9 mouse cellular contexts compared by ENCODE assay signal in genomic region chr6:85511286-85512055, GRCm38 (mm10). TPM values are rescaled to one million over a fixed set of nuclear protein-coding genes. Genes with fewer than 3 reads are reported as not detected.
DNase-seq lines count a peak whose midpoint lies in the region; ATAC-seq and TF ChIP-seq lines count a peak whose summit lies in the region.
"Had no signal": no experiment of that assay in that cellular context is flagged by ENCODE, and none has a peak within 500 bp of the region (broad histone marks: within the 10 kb centered on the region; RNA-seq: fewer than 3 reads in every experiment).

No protein-coding gene starts in this region.

- peak overlapping the region; percentile 36 for H3K4me3 ChIP-seq in intestine, embryonic 16.5 days (ENCODE audit: low read length)
- peak overlapping the region; percentile 38 for H3K4me3 ChIP-seq in liver, embryonic 11.5 days (ENCODE audit: low read depth, low read length)
- H3K4me3 ChIP-seq in midbrain, postnatal 0 days (ENCODE audit: low read depth, low read length), result peak overlapping the region; percentile 52

- peaks cover 20% of the 10 kb centered on the region for H3K4me1 ChIP-seq in intestine, embryonic 16.5 days (ENCODE audit: control insufficient read depth, insufficient read depth, low read length)
- H3K4me1 ChIP-seq in liver, embryonic 11.5 days (replicated peaks; ENCODE audit: control insufficient read depth, insufficient read depth, low read length), result peaks cover 8% of the 10 kb centered on the region
- H3K4me1 ChIP-seq in midbrain, postnatal 0 days (ENCODE audit: insufficient read depth, low read length), result peaks cover 6% of the 10 kb centered on the region

- no peaks in the 10 kb centered on the region for H3K36me3 ChIP-seq in intestine, embryonic 16.5 days (ENCODE audit: control insufficient read depth, insufficient read depth, low read length)
- no peaks in the 10 kb centered on the region for H3K36me3 ChIP-seq in liver, embryonic 11.5 days (ENCODE audit: control insufficient read depth, insufficient read depth, low read length)
- no peaks in the 10 kb centered on the region for H3K36me3 ChIP-seq in midbrain, postnatal 0 days (ENCODE audit: insufficient read depth, low read length)

- WGBS in intestine, embryonic 16.5 days, result under 1% methylated on average over 85 of the region's 88 CpGs
- WGBS in liver, embryonic 11.5 days, result 1% methylated on average over 84 of the region's 88 CpGs
- WGBS in midbrain, postnatal 0 days, result under 1% methylated on average over 81 of the region's 88 CpGs

- peak overlapping the region; percentile 44 for H3K4me2 ChIP-seq in intestine, embryonic 16.5 days (ENCODE audit: low read depth, low read length)
- H3K4me2 ChIP-seq in liver, embryonic 11.5 days, result peak overlapping the region; percentile 51
- peak overlapping the region; percentile 87 for H3K4me2 ChIP-seq in midbrain, postnatal 0 days (ENCODE audit: low read depth, low read length, poor library complexity, severe bottlenecking)

- no peak overlapping the region for H3K27ac ChIP-seq in intestine, embryonic 16.5 days (ENCODE audit: low read length)
- no peak overlapping the region for H3K27ac ChIP-seq in liver, embryonic 11.5 days (ENCODE audit: low read depth, low read length)
- no peak overlapping the region for H3K27ac ChIP-seq in midbrain, postnatal 0 days (ENCODE audit: low read depth, low read length)
- H3K27ac ChIP-seq: liver, embryonic 14.5 days had no signal

- no peaks in the 10 kb centered on the region for H3K9me3 ChIP-seq in intestine, embryonic 16.5 days (ENCODE audit: control insufficient read depth, low read length)
- no peaks in the 10 kb centered on the region for H3K9me3 ChIP-seq in liver, embryonic 11.5 days (ENCODE audit: control insufficient read depth, low read length)
- no peaks in the 10 kb centered on the region for H3K9me3 ChIP-seq in midbrain, postnatal 0 days (ENCODE audit: low read length)

- TF ChIP-seq CTCF in midbrain, postnatal 0 days (IDR thresholded peaks at IDR 0.05), result no peak

- peaks cover 61% of the 10 kb centered on the region for H3K27me3 ChIP-seq in intestine, embryonic 16.5 days (replicated peaks; ENCODE audit: control insufficient read depth, insufficient read depth, low read length)
- peaks cover 81% of the 10 kb centered on the region for H3K27me3 ChIP-seq in liver, embryonic 11.5 days (replicated peaks; ENCODE audit: control insufficient read depth, insufficient read depth, low read length)
- peaks cover 51% of the 10 kb centered on the region for H3K27me3 ChIP-seq in midbrain, postnatal 0 days (ENCODE audit: insufficient read depth, low read length)

- DNase-seq in adrenal gland, adult (ENCODE audit: inconsistent age in 2 of 2, low spot score in 1 of 2), result peak; percentile 57 to 85
- DNase-seq in cerebellum, postnatal 10 days, result peak; percentile 42 to 57
- DNase-seq in gastrocnemius, postnatal 4 days (ENCODE audit: low spot score in 2 of 2), result peak; percentile 27 to 59
- DNase-seq in liver, embryonic 11.5 days (ENCODE audit: low spot score), result peak; percentile 58
- DNase-seq in midbrain, postnatal 0 days (ENCODE audit: low spot score), result no peak
- peak; percentile 34 for DNase-seq in urinary bladder, adult 2 months (ENCODE audit: low spot score)
- no peak for DNase-seq in layer of hippocampus, adult 9-11 months

- H3K9ac ChIP-seq in intestine, embryonic 16.5 days (ENCODE audit: low read depth, low read length), result no peak overlapping the region
- no peak overlapping the region for H3K9ac ChIP-seq in liver, embryonic 11.5 days (ENCODE audit: low read depth, low read length)
- H3K9ac ChIP-seq in midbrain, postnatal 0 days (replicated peaks; ENCODE audit: low read length, poor library complexity, severe bottlenecking), result no peak overlapping the region
- H3K9ac ChIP-seq: liver, embryonic 14.5 days had no signal

- no peak; the same call in 1 of the 2 replicates for ATAC-seq in intestine, embryonic 16.5 days
- no peak for ATAC-seq in liver, embryonic 11.5 days (replicated peaks; ENCODE audit: low FRiP score)
- ATAC-seq in midbrain, postnatal 0 days (ENCODE audit: low FRiP score), result no peak; the same call in 1 of the 2 replicates

RNA-seq across cellular contexts. Expression of gene Egr4, which starts 1.9 kb away (rescaled TPM):
- total RNA-seq in gastrocnemius, postnatal 4 days (2021), result not detected
- not detected in 2 replicates for polyA plus RNA-seq in intestine, embryonic 16.5 days (2015; fragmentation: Nextera tagmentation; extraction: Ambion mirVana)
- polyA plus RNA-seq in liver, embryonic 11.5 days (2014; fragmentation: Nextera tagmentation; extraction: Ambion mirVana), result not detected in 2 replicates
- total RNA-seq in midbrain, postnatal 0 days (2014; rRNA removed), result 0.77 and 0.90 TPM in 2 replicates
- polyA plus RNA-seq in midbrain, postnatal 0 days (2015; fragmentation: Nextera tagmentation; extraction: Ambion mirVana), result 0.12 and 0.19 TPM in 2 replicates
- polyA plus RNA-seq in urinary bladder, adult 2 months (2012; rRNA removed), result 0.03 TPM in 1 of 2 replicates, not detected in the other
- polyA plus RNA-seq: liver, embryonic 14.5 days had no signal

RNA-seq across cellular contexts. Expression of gene Fbxo41, which starts 8.7 kb away (rescaled TPM):
- total RNA-seq in gastrocnemius, postnatal 4 days (2021), result under 1 TPM; 0.08 to 0.10 TPM
- polyA plus RNA-seq in intestine, embryonic 16.5 days (2015; fragmentation: Nextera tagmentation; extraction: Ambion mirVana), result 0.12 and 0.16 TPM in 2 replicates
- 0.04 and 0.08 TPM in 2 replicates for polyA plus RNA-seq in liver, embryonic 11.5 days (2014; fragmentation: Nextera tagmentation; extraction: Ambion mirVana)
- total RNA-seq in midbrain, postnatal 0 days (2014; rRNA removed), result 58.1 and 67.3 TPM in 2 replicates
- 12.1 and 13.3 TPM in 2 replicates for polyA plus RNA-seq in midbrain, postnatal 0 days (2015; fragmentation: Nextera tagmentation; extraction: Ambion mirVana)
- polyA plus RNA-seq in urinary bladder, adult 2 months (2012; rRNA removed), result 2.2 TPM in 2 replicates
- polyA plus RNA-seq: liver, embryonic 14.5 days had no signal

RNA-seq across cellular contexts. Expression of gene Pradc1, which starts 59.7 kb away (rescaled TPM):
- total RNA-seq in gastrocnemius, postnatal 4 days (2021), result 10 to 100 TPM; 27.6 to 28.1 TPM
- 39.4 and 41.2 TPM in 2 replicates for polyA plus RNA-seq in intestine, embryonic 16.5 days (2015; fragmentation: Nextera tagmentation; extraction: Ambion mirVana)
- 35.7 and 37.7 TPM in 2 replicates for polyA plus RNA-seq in liver, embryonic 11.5 days (2014; fragmentation: Nextera tagmentation; extraction: Ambion mirVana)
- total RNA-seq in midbrain, postnatal 0 days (2014; rRNA removed), result 8.6 and 9.7 TPM in 2 replicates
- polyA plus RNA-seq in midbrain, postnatal 0 days (2015; fragmentation: Nextera tagmentation; extraction: Ambion mirVana), result 25.3 and 28.2 TPM in 2 replicates
- 14.1 and 17.2 TPM in 2 replicates for polyA plus RNA-seq in urinary bladder, adult 2 months (2012; rRNA removed)

Comparison
In these comparisons a context has a peak if more than half of its experiments do, and no peak if none do; other contexts are left out.
1. DNase-seq: peak in adrenal gland, adult (2 of 2), cerebellum, postnatal 10 days (2 of 2), gastrocnemius, postnatal 4 days (2 of 2), liver, embryonic 11.5 days (single experiment) and urinary bladder, adult 2 months (single experiment); none in midbrain, postnatal 0 days (single experiment) and layer of hippocampus, adult 9-11 months (single experiment).
2. Peak in every context shown above with its lines, with median percentiles within 50 percentile points of each other: H3K4me2 ChIP-seq and H3K4me3 ChIP-seq.